Mouse (Mus musculus) B cell, adult 2 months (primary cell): ENCODE results near the gene Plcb4.
A peak's percentile ranks its signal among the peaks of the same experiment; 100 is the strongest.
"Not testable (repeated sequence)": the region's sequence is repeated elsewhere in the genome, so short reads cannot be mapped to it uniquely, and the experiment has no call there.

ENCODE experiments used
- DNase-seq, 2 experiments: peaks; one replicate each; pipeline ENCODE4 v3.0.0; 2022

Gene Plcb4

GRCm38 (mm10) chr2:135717232-135718134 lies 58.7 kb downstream of the Plcb4 start:
- DNase-seq, result peak in 1 of 2 experiments; percentile 5

GRCm38 (mm10) chr2:135722109-135722508 lies 63.3 kb downstream of the Plcb4 start:
- no peak for DNase-seq

- no peak for DNase-seq
Observed at GRCm38 (mm10) chr2:135723387-135723786, 64.6 kb downstream of the Plcb4 start.

GRCm38 (mm10) chr2:135724489-135724888 lies 65.7 kb downstream of the Plcb4 start:
- no peak for DNase-seq

- no peak for DNase-seq
Observed at GRCm38 (mm10) chr2:135725362-135725761, 66.6 kb downstream of the Plcb4 start.

GRCm38 (mm10) chr2:135727088-135727487 lies 68.3 kb downstream of the Plcb4 start:
- no peak for DNase-seq

GRCm38 (mm10) chr2:135727925-135728324 lies 69.1 kb downstream of the Plcb4 start:
- DNase-seq, result no peak

- no peak for DNase-seq
Observed at GRCm38 (mm10) chr2:135731591-135731990, 72.8 kb downstream of the Plcb4 start.

- no peak for DNase-seq
Observed at GRCm38 (mm10) chr2:135732651-135733050, 73.8 kb downstream of the Plcb4 start.

GRCm38 (mm10) chr2:135733926-135734510 lies 75.2 kb downstream of the Plcb4 start:
- DNase-seq, result no peak

GRCm38 (mm10) chr2:135737506-135737905 lies 78.7 kb downstream of the Plcb4 start:
- no peak for DNase-seq

GRCm38 (mm10) chr2:135738022-135738780 lies 79.4 kb downstream of the Plcb4 start:
- DNase-seq, result not testable (repeated sequence)

- DNase-seq, result no peak
Observed at GRCm38 (mm10) chr2:135738950-135739349, 80.1 kb downstream of the Plcb4 start.

- DNase-seq, result no peak
Observed at GRCm38 (mm10) chr2:135742954-135743700, 84.3 kb downstream of the Plcb4 start.

GRCm38 (mm10) chr2:135744711-135745110 lies 85.9 kb downstream of the Plcb4 start:
- no peak for DNase-seq

GRCm38 (mm10) chr2:135745126-135745525 lies 86.3 kb downstream of the Plcb4 start:
- no peak for DNase-seq

- DNase-seq, result no peak
Observed at GRCm38 (mm10) chr2:135748441-135748840, 89.6 kb downstream of the Plcb4 start.

- no peak for DNase-seq
Observed at GRCm38 (mm10) chr2:135749606-135750005, 90.8 kb downstream of the Plcb4 start.

GRCm38 (mm10) chr2:135750748-135751147 lies 91.9 kb downstream of the Plcb4 start:
- DNase-seq, result no peak

GRCm38 (mm10) chr2:135755792-135756191 lies 97.0 kb downstream of the Plcb4 start:
- DNase-seq, result no peak

GRCm38 (mm10) chr2:135757478-135757877 lies 98.7 kb downstream of the Plcb4 start:
- DNase-seq, result no peak

- no peak for DNase-seq
Observed at GRCm38 (mm10) chr2:135759499-135760095, 100.8 kb downstream of the Plcb4 start.
